Mouse (Mus musculus) adrenal gland, adult 10 weeks (tissue): ENCODE measurements around the gene Ptpn7. TPM values are rescaled to one million over a fixed set of nuclear protein-coding genes. Genes with fewer than 3 reads are reported as not detected.

ENCODE experiments used
- polyA plus RNA-seq: library from polyadenylated mRNA; stranded (reverse); fragments of 350-450 nt; fragmentation: Illumina TruSeq; extraction: RNeasy Lipid Tissue Mini Kit (QIAGEN cat#74804); gene quantifications from one replicate; pipeline ENCODE4 v1.2.3, GENCODE M21; 2014; ENCODE audit warnings: low read depth, low replicate concordance

Ptpn7 gene
- polyA plus RNA-seq: 0.41 TPM

DNA sequence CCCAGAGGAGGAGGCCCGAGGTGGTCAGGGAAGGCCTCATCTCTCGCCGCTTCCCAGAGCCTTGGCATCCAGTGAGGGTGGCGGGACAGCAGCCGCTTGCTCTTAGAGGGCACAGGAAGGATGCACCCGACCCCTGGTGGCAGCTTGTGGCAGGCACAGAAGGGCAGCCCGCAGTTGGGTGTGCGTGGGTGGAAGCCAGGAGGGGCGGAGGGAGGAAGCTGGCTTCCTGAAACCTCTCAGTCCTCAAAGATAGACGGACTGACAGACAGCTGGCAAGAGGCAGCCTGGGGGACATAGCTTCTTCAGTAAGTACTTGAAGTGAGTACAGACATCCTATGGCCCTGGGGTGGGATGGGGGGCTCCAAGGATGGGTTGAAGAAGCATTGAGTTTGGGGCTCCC is at the start of gene Ptpn7:
Gene Ptpn7 (plus strand): TSS at position 228 of the 400 bp plus-strand sequence.

GRCm38 (mm10) chr1:135105124-135105523 is 27.4 kb upstream of the Ptpn7 start, which contains the start of gene Lgr6:
Lgr6 (minus strand) TSS chr1:135105276.

GRCm38 (mm10) chr1:135146077-135146945 is 13.8 kb downstream of the Ptpn7 start, which contains the start of gene Arl8a:
Arl8a (plus strand) TSS chr1:135146824.

DNA sequence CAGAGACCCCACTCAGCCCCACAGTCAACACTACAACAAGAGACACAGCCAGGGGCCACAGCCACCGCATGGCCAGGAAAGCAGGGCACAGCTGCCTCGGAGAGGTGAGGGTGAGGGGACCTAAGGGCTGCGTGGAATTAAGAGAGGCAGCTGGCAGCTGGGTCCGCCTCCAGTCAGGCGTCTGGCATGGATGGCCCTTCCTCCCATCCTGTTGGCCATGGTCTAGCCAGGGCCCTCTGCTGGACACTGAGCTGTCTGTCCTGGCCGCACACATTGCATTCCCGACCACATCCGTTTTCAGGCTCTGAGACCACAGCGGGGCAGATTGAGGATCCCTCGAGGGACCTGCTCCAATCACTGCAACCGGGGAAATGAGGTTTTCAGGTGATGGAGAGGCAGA is 34.9 kb downstream of the Ptpn7 start, which contains the start of gene Gpr37l1:
Gene Gpr37l1 (minus strand): TSS at position 247 of the 400 bp plus-strand sequence.

Other genes with a start within 250 kb of the Ptpn7 start
- 5.9 TPM for gene Ppp1r12b, start 176.8 kb upstream of the Ptpn7 start, polyA plus RNA-seq
- 3.4 TPM for gene Ube2t, start 170.1 kb upstream of the Ptpn7 start, polyA plus RNA-seq
- gene Lgr6, start 27.4 kb upstream of the Ptpn7 start, polyA plus RNA-seq: 1.3 TPM
- gene Arl8a, start 14.1 kb downstream of the Ptpn7 start, polyA plus RNA-seq: 24.3 TPM
- gene Gpr37l1, start 35.0 kb downstream of the Ptpn7 start, polyA plus RNA-seq: 0.23 TPM
- not detected for gene Elf3, start 125.9 kb downstream of the Ptpn7 start, polyA plus RNA-seq
- 17.1 TPM for gene Rnpep, start 151.4 kb downstream of the Ptpn7 start, polyA plus RNA-seq
- gene Timm17a, start 181.1 kb downstream of the Ptpn7 start, polyA plus RNA-seq: 27.0 TPM
- 0.82 TPM for gene Lmod1, start 192.1 kb downstream of the Ptpn7 start, polyA plus RNA-seq
- gene Shisa4, start 242.5 kb downstream of the Ptpn7 start, polyA plus RNA-seq: 0.99 TPM